Mouse (Mus musculus) testis, postnatal 14 days (tissue): ENCODE measurements around the gene Gda.

Source experiments
- DNase-seq: peaks from one replicate; pipeline ENCODE4 v3.0.0; 2021; ENCODE audit warnings: low spot score

Gda gene

DNA sequence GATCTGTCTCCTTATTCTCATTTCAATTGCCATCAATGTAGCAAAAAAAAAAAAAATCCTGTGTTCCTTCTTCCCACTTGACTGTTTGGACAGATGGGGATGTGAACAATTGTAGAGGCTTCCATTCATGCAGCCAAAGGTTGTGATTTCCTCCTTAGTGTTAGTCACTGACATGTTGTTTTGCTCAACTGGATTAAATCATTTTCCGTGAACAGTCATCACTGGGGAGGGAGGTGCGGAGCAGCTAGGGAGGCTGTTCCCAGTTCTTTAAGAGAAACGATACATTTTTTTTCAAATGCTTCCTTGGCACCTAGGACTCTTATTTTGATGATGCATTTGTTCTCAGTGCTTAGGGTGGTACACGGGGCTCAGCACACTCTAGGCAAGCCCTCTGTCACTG lies 15.8 kb downstream of the Gda start:
- DNase-seq: no peak

DNA sequence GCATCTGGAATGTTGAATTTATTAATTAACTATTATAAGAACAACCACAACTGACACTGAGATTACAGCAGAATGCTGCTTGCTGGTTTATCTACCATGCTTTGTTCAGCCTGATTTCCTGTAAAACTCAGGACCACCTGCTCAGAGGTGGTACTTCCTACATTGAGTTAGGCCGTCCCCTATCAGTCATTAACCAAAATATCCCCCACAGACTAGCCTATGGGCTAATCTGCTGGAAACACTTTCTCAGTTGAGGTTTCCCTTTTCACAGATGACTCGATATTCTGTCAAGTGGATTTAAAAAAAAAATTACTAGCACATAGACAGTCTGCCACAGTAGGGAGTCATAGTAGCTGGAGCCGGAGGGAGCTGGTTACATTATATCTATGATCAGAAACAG lies 31.5 kb downstream of the Gda start:
- DNase-seq: no peak

DNA sequence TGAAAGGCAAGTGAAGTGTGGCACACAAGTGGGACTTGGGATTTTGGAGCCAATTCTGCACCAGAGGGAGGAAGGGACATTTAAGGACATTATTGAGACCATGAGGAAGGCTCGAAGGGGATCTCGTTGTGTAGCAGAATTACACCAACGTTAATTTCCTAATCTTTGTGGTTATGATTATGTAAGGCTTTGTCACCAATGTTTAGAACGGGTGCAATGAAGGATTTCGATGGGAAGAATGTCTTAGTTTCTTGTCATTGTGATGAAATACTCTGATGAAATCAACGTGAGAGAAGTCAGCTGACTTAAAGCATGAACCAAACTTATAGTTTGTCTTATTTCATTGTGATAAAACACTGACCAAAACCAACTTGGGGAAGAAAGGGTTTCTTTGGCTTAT lies 32.4 kb downstream of the Gda start:
- no peak for DNase-seq

DNA sequence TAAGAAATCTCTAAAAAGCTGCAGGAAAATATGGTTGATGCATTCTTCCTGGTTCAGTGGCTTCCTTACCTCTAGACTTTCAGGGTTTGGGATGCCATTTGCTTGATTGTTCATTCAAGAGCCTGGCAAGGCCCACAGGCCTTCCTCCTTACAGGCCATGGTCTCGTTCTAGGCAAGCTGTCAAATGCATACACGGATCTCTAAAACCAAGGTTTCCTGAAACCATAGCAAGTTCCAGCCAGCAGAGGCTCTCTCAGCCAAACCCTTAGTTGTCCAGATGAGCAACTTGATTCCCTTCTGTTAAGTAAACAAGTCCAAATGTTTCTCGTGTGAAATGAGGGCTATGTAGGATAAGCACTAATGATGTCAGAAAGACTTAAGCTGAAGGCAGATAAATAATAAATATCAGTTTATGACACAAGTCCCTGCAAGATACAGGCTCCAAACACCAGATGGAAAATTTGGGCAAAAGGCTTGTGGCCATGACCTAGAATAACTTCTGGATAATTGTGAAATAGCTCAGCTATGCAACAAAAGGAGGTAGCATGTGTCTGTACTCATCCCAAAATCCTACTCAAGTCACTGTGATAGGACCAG lies 34.0 kb downstream of the Gda start:
- DNase-seq: no peak

DNA sequence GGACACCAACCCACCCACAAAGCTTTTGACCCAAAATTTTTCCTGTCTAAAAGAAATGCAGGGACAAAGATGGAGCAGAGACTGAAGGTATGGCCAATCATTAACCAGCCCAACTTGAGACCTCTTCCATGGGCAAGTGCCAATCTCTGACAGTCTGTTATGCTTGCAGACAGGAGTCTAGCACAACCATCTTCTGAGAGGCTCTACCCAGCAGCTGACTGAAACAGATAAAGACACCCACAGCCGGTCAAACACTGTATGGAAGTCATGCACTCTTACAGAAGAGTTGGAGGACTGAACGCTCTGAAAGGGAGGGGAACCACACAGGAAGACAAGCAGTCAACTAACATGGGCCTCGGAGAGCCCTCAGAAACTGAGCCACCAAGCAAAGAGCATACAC lies 36.7 kb downstream of the Gda start:
- no peak for DNase-seq

DNA sequence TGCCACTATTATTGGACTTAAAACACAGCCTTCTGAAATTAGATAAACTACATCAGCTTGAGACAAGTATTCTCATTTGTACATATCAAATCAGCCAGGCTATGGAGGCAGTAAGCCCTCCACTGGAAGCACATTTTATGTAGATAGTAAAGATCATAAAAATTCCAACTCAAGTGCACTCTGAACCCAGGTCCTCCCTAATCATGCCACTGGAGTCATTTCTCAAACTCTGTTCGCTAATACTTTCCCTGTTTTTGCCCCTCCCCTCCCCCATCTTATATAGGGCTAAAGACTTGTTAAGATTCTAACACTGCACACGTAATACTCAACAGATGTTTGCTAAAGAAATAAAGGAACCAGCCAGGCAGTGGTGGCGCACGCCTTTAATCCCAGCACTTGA lies 39.9 kb downstream of the Gda start:
- no peak for DNase-seq

DNA sequence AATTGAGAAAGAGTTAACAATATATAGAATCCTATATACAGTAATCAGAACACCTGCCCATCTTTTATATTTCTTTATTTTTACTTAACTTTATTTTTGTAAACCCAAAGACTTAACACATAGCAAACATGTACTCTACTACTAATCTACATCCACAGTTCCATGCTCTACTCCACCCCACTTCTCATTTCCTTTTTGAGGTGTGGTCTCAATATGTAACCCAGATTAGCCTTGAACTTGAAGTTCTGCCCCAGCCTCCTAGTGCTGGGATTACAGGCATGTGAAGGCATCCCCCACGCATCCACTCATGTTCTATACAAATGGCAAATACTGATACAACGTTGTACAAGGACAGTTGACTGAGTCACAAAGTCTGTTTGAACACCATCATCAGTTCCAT lies 40.4 kb downstream of the Gda start:
- no peak for DNase-seq

DNA sequence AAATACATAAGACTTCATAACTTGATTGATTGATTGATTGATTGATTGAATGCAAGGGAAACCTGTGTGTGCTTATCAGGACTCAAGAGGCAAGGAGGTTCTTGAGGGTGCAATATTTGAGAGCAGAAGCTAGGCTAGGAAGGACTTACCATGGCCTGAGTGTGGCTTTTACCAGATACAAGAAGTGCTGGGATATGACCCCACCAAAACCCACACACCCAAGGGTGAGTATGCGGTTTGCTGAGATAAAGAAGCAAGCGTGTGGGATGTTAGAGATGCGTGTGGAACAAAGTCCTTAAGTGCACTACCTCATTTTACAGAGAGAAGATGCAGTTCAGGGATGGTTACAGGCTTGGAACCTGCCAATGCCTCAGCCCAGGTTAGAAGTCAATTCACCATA lies 41.0 kb downstream of the Gda start:
- DNase-seq: no peak

DNA sequence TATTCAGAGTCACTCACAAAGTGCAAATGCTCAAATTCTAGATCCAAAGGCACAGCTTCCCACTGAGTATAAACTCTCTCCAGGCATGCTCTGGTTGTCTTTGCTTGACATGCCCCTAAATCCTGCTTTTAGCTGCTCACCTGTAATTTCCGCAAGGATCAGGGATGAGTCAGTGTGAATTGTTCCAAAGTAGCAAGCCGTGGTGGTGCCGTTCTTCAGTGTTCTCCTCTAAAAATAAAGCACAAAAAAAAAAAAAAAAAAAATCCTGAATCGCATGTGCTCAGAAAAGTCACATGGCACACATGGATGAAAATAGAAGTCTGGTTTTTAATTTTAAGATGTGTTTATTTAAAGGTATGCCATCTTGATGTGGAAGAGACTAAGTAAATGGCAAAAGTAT lies 47.9 kb downstream of the Gda start:
- no peak for DNase-seq

DNA sequence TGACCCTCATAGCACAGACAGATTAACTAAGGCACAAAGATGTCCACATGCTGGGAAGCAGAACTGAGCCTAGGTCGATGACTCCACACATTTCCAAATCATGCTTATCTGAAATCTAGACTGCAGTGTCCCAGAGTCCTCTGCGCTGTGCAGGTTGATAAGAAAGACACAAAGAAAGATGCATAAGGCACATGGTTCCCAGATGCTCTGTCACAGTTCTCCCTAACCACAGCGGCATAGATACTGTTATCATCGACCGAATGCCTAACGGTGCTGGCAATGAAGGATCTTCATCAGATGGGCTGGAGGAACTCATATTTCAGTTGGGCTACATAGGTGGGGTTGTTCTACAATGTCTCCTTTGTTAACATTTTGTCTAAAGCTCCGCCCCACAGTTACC lies 49.5 kb downstream of the Gda start:
- no peak for DNase-seq

DNA sequence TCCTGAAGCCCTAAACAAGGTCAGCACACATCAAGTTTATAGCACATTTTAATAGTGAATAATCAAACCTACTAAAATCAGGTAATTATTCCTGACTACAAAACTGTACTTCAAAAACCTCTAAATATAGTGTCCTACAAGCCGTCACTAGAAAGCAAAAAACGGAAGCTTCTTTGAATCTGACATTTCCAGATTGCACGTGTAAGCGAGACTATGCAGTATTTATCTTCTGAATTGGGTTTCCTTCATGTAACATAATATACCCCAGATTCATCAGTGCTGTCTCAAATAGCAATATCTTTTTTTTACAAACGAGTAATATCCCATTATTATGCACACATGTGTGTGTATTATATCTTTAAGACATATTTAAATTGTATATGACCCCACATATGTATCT lies 54.8 kb downstream of the Gda start:
- DNase-seq: no peak

DNA sequence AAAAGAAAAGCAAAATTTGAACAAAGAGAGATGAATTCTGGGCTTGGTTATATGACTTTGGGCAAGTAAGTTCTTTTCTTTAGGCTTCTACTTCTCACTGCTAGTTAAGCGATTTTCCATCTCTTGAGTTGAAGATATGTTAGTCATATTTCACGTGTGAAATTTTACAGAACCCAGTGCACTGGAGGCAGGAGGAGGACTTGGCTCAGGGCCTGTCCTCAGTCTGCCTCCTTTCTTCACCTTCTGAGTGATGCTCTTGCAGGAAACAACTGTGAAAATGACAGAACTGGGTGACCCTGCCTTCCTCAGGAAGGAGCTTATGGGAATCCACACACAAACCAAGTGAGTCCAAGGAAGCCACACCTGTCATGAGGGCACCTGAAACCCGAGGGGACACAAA lies 57.9 kb downstream of the Gda start:
- no peak for DNase-seq

DNA sequence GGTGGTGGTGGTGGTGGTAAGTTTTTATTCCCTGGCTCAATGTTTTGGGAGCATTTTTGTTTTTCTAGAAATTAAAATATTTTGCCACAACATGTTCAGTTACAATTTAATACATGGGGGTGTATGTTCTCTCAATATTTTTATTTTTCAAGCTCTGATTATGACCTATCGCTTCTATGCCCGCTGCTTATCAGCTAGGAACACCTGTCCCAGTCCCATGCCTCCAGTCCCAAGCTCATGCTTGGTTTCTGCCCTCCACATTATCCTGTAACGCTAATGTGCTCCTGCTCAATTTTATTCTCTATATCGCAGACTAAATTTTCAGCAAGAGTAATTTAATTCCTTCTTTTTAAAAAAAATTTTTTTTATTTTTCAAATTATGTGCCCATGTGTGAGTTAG lies 64.1 kb downstream of the Gda start:
- no peak for DNase-seq

DNA sequence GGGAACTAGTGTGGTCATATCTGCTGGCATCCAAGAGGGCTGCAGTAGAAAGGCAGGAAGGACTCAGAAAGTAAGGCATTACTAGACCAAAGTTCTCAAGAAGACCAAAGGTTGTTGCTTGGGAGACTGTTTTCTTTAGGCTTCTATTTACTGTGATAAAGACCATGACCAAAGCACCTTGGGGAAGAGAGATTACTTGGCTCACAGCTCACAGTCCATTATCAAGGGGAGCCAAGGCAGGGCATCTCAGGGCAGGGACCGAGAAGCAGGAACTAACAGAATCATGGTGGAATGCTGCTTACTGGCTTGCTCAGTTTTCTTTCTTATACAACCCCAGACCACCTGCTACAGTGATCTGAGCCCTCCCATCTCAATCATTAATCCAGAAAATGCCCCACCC lies 65.9 kb downstream of the Gda start:
- no peak for DNase-seq

DNA sequence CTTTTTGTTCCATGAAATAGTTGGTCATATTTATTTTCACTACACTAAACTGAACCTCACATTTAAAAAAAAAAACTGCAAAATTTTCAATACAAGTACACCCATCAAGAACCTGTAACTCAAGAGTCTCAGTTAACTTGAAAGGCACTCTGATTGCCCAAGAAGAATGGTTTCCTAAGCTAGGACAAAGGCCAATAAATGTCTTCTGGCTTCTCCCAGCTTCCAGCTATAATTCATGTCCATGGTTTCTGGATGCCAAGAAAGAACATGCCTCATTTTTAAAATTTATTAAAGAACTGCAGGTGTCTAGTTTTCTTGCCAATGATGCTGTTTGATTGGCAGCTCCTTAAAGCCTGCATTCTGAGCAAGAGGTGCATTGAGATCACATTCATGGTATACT lies 75.3 kb downstream of the Gda start:
- DNase-seq: no peak

DNA sequence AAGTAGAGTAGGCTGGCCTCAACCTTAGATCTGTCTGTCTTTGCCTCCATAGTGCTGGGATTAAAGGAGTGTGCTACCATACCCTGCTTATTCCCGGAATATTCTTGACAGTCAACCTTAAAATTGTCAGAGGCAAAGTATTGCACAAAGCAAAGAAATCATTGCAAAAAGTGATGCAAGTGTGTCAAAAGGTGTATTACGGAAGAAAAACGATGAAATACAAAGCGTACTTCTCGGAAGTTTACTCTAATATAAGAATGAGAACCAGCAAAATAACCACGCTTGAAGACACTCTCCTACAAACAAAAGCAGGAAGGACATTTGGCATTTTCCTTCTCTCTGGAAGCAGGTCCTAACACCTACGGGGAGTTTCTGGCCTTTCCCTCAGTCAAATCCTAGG lies 76.9 kb downstream of the Gda start:
- DNase-seq: no peak

DNA sequence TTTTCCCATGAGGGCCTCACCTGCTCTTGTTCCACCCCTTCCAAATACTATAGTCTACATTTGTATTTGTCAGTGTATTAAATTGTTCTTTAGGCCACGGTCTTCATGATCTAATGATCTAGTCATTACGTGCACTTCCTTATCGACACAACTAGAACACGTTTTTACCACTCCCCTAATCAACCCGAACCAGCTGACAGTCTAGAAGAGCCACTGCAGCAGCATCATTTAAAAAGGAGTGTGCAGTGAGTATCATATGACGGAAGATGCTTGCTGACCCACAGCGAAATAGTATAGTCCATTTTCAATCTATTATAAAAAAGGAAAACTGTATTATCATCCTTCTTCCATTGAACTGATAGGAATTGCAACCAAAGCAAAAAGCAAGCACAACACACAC lies 82.3 kb downstream of the Gda start:
- no peak for DNase-seq

DNA sequence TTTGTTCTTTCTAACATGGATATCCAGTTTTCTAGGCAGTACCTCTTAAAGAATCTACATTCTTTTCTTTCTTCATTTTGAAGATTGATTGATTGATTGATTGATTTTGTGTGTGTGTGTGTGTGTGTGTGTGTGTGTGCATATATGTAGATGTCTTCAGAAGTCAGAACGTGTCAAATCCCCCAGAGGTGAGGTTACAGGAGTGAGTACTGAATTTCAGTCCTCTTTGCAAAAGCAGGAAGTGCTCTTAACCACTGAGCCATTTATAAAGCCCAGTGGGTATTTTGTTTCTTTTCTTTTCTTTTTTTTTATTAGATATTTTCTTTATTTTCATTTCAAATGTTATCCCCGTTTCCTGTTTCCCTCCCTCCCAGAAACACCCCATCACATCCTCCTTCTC lies 86.4 kb downstream of the Gda start:
- no peak for DNase-seq

DNA sequence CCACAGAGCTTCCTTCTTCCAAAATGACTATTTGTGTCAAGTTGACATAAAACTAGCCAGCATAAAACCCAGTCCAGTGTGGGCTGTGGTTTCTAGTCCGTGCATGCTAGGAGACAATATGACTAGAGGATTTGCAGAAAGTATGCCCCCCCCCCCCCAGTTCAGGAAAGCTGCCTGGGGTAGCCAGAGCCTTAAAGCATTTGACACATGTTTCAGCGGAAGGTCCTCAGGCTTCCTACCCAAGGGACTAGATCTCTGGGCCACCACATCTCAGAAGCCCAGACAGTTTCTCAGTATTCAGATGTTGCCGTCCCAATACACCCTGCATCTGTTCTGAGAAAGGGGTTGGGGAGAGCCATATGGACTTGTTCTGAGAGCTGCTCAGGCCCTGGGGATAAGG lies 89.0 kb downstream of the Gda start:
- DNase-seq: no peak

DNA sequence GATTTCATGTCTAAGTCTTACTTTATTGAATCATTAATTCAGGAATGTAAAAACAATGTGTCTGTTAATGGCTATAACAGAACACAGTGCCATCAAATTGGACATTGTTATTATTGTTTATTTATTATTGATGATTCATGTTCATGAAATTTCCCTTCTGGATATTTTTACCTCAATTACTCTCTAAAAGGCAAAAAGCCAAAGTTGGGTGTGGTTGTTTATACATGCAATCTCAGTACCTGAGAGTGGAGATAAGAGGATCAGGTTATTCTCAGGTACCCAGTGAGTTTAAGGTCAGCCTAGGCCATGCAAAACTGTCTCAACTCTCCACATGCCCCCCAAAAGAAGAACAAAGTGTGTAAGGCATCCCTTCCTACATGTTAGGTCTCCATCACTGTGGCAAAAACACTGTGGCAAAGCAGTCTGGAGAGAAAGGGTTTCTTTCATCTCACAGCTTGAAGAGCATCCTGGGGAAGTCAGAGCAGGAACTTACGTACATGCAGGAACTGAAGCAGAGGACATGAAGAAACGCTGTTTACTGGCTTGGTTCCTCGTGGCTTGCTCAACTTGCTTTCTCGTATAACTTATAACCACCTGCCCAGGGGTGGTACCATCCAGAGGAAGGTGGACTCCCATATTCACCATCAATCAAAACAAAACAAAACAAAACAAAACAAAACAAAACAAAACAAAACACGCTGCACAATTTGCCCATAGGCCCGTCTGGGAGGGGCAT lies 89.6 kb downstream of the Gda start:
- no peak for DNase-seq

DNA sequence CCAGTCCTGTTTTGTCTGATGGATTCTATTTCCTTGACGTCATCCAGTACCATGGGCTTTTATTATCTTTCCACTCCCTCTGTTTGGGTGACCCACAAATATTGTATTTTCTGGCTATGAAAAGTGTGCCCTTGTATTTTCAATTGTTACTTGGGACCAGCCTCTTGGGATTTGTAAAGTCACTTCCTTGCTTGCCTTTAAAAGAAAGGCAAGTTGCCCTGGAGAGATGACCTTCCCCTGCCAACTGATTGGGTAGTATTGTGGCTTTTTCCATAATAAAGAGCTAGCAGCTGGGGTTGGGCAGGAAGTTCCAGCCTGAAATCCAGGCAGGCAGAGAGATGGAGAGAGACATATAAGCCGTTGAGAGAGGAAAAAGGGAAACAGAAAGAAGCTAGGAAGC lies 91.5 kb downstream of the Gda start:
- no peak for DNase-seq

DNA sequence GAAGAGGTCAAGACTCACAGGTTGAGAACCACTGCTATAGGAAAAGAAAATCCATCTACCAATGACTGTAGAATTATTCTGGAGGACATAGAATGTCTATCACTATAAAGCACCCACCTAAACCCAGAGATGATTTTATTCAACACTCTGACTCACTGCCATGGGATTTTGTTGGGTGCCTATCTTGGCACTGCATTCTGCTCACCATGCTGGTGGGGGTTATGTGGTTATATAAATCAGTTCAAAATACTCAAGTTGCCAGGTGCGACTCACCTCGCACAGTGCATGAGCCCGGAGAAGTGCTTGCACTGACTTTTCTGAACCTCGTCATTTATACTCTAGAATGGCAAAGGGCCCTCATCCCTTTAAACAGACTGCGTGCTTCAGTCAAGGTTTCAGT lies 94.0 kb downstream of the Gda start:
- DNase-seq: no peak

DNA sequence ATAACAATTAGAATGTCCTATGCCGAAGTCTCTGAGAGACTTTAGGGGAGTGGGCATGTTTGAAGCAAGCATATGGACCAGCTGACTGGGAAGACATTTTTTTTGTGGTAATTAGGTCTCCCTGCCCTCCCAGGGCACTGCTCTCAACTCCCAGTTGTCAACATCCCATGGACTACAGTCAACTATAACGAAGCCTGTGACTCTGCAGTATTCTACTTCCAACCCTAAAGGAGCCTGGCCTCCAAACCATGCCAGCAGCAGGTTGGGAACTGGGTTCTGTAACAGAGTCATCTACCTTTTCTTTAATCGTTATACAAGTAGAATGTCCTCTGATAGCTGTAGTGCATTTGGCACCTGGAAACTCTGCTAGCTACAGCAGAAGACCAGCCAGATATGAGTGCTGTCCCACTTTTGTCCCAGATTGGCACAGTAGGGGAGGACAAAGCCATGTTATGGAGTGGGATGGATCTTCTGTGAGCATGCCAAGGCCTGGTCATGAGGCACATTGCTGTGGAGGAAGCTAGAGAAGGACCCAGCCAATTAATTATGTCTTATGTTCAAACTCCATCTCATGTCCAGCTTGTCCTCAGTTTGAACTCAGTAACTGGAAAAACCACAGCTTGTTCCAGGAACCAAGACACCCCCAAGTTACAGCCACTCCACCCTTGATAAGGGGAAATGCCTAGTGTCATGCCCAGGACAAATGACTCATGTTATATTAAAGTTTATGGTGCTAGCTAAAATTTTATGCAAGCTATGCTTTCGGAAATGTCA lies 96.6 kb downstream of the Gda start:
- DNase-seq: no peak
